Mouse (Mus musculus): ENCODE results near the gene Fam170b.

The Fam170b gene

GRCm38 (mm10) chr14:32835181-32835580 is 1.4 kb downstream of the Fam170b start:
- DNase-seq: no peak

- no peak for DNase-seq
Measured at GRCm38 (mm10) chr14:32835596-32835995, 1.8 kb downstream of the Fam170b start.

DNA sequence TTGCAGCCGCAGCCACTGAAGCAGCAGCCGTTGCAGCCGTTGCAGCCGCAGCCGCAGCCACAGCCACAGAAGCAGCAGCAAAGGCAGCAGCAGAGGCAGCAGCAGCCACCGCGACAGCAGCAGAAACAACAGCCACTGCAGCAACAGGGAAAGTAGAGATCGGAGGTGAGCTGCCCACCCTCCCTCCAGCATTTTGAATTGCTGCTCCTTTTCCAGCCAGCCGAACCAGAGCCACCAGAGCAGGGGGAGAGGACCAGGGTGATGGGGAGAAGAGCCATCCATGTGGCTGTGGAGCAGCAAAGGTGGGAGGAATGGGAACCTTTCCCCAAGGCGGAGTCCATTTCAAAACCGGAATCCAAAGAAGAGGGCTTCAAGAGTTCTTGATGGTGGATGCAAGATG is 2.4 kb downstream of the Fam170b start:
- no peak for DNase-seq

- no peak for DNase-seq
Measured at GRCm38 (mm10) chr14:32842052-32842451, 8.3 kb downstream of the Fam170b start.

DNA sequence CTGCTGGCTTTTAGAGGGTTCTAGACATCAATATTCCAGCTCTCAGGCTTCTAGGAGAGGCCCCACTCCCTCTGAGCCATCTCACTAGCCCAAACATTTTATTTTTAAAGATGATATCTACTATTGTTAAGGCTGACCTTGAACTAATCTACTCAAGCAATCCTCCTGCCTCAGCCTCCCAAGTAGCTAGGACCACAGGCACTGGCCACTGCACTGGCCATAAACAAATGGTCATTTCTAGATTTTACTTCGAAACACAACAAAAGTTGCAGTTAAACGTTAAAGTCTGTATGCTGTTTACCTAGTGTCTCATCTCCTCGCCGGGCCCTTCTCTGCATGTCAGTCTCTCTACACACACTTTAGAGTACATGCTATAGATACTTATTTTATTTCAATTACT is 20.3 kb downstream of the Fam170b start:
- no peak for DNase-seq

GRCm38 (mm10) chr14:32856246-32856645 is 22.5 kb downstream of the Fam170b start:
- DNase-seq: no peak

- peak; percentile 51 to 71 for DNase-seq
Measured at GRCm38 (mm10) chr14:32856681-32857328, 23.0 kb downstream of the Fam170b start, which contains the start of gene Vstm4. Gene Vstm4, plus strand, starts transcription at chr14:32856756.

GRCm38 (mm10) chr14:32858361-32858760 is 24.6 kb downstream of the Fam170b start:
- no peak for DNase-seq

DNA sequence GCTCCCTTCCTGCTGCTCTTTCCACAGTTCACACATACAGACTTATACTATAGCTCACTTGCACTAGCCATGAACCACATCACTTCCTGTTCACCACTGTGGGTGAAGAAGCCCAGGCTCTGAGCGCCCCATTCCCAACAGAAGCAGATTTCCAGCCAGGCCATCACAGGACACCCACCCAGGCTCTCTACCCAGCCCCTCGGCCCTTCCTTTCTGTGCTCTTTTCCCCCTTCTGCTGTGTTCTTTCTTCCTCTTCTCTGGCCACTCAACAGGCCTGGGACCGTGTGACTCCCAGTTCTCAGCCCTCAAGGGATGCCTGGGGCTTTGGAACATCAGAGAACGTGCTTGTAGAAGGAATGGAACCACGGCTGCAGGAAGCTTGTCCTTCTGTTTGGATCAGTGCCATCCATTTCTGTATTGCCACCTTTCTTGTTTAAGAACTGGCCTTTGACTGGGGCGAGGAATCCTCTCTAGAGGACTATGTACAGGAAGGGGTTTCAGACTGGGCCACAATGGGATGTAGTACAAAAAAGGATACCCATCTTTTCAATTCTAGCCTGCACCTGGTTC is 25.3 kb downstream of the Fam170b start:
- no peak for DNase-seq

- peak; percentile 19 to 20 for DNase-seq
Measured at GRCm38 (mm10) chr14:32859831-32860569, 26.2 kb downstream of the Fam170b start.

GRCm38 (mm10) chr14:32861149-32861581 is 27.4 kb downstream of the Fam170b start:
- DNase-seq: peak; percentile 49 to 55

DNA sequence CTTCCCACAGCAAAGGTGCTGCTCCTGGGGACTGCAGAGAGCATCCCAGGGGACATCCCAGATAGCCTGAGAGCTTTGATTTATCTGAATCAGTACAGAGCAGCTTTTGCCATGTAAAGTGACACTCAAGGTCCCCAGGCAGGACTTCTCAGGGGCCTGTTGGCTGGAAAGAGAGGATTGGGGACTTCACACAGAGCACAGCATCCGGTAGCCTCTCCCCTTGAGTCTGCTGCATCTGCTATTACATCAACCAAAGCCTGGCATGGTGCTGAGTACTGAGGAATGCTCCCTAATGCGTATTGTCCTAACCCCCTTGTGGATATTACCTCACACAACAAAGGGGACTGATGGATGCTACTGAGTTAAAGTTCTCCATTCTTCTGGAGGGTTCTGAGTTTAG is 27.9 kb downstream of the Fam170b start:
- DNase-seq: no peak

- DNase-seq: no peak
Measured at GRCm38 (mm10) chr14:32865331-32865730, 31.6 kb downstream of the Fam170b start.

DNA sequence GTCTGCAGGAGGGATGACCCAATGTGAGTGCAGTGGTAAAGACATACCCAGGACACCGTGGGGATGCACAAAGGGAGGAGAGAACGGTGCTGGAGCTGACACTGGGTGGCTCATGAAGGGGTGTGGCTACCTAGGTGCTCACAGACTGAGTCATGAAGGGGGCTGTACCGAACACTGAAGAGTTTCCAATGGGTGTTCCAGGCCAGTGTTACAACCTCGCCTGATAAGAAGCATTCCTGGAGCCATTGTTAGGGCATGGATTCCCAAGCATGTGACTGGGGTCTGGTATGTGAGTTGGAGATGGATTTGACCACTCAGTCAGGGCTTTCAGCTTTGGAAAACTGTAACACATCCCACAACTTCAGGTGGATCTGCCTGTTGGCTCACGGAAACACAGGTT is 38.2 kb downstream of the Fam170b start:
- DNase-seq: no peak

GRCm38 (mm10) chr14:32877549-32877948 is 43.8 kb downstream of the Fam170b start:
- DNase-seq: peak; percentile 27 to 51

DNA sequence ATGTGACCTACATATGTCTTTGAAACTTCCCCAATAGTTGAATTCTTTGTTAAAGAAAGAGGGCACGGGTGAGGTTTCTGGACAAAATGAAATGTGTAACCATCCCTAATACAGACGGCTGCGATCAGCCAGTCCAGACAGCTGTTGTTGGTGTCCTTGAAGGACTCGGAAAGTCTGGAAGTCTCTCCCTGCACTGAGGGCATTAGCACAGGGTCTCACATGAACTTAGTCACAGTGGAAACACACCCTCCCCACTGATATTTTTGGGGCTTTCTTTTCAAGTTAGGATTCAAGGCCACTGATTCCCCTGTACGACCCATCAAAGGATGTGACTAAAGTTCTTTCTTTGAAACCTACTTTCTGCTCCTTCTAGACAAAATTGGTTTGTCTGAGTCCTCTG is 46.6 kb downstream of the Fam170b start:
- DNase-seq: no peak

DNA sequence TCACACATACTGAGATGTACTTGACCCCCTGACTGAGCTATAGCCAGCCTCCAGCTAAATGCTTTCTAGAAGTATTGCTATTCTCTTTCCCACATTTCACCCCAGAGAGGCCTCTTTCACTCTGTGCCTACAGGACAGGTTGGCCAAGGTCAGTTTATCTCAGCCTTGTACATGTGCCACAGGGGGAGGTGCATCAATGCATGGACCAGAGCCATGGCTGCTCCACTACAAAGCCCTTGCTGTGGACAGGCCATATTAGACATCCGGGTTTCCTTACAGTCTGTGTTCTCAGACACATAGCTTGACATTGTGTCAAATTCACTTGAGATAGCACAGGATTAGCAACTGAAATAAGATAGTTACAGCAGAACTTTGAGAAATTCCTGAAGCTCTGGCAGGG is 47.9 kb downstream of the Fam170b start:
- no peak for DNase-seq

Measured in kidney, postnatal 36 days (tissue).